In the genomic region with DNA sequence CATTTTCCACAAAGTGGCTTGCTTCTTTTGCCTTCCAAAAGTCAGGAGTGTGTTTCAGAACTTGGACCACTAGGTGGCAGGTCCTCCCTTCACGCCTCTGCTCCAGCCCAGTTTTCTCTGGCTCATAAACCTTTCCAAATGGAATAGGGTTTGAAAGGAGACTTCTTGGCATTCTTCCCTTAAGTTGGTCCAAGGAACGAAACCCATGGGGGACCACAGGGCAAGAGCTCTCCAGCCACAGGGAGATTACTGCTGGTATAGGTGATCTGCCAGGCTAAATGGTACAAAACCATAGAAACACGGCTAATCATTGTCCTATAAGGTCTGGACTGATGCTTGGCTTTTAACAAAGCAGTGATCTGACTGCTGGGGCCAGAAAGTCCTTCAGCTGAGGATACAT, we compare ENCODE assay signal across 7 mouse cellular contexts.
DNase-seq lines count a peak whose midpoint lies in the region; ATAC-seq and TF ChIP-seq lines count a peak whose summit lies in the region.

No protein-coding gene starts in this region.

- peak; percentile 66 for ATAC-seq in midbrain, embryonic 15.5 days (replicated peaks)

- DNase-seq in 3T3-L1 (ENCODE audit: low read depth, low spot score) (peak; percentile 27), adipocyte (ENCODE audit: low spot score) (no peak)
- DNase-seq in cerebellum, postnatal 25 days: peak; percentile 67 to 75
- DNase-seq in heart, postnatal 4 days: peak; percentile 51
- DNase-seq in layer of hippocampus, postnatal 10 days (ENCODE audit: low spot score in 2 of 2): peak; percentile 55 to 73

- peaks cover 16% of the 10 kb centered on the region for H3K36me3 ChIP-seq in E14TG2a.4 (ENCODE audit: insufficient read depth, low read length)
- H3K36me3 ChIP-seq in midbrain, embryonic 15.5 days (replicated peaks): peaks cover 9% of the 10 kb centered on the region; the same call in 1 of the 2 replicates

- H3K27me3 ChIP-seq in E14TG2a.4 (ENCODE audit: insufficient read depth, low read length): no peaks in the 10 kb centered on the region
- no peaks in the 10 kb centered on the region for H3K27me3 ChIP-seq in midbrain, embryonic 15.5 days (replicated peaks)

- no peak overlapping the region for H3K4me2 ChIP-seq in midbrain, embryonic 15.5 days

- H3K4me1 ChIP-seq in E14TG2a.4 (replicated peaks; ENCODE audit: low read depth, low read length): 0 out of 2 replicates have a peak, but pooled peaks cover 2% of the 10 kb centered on the region
- peaks cover 15% of the 10 kb centered on the region for H3K4me1 ChIP-seq in midbrain, embryonic 15.5 days

- H3K9me3 ChIP-seq in E14TG2a.4 (ENCODE audit: low read length): no peaks in the 10 kb centered on the region
- H3K9me3 ChIP-seq in midbrain, embryonic 15.5 days: no peaks in the 10 kb centered on the region

- H3K27ac ChIP-seq in midbrain, embryonic 15.5 days: peak overlapping the region; percentile 49

- no peak overlapping the region for H3K4me3 ChIP-seq in E14TG2a.4 (replicated peaks; ENCODE audit: low read length)
- no peak overlapping the region for H3K4me3 ChIP-seq in midbrain, embryonic 15.5 days

- TF ChIP-seq CTCF in E14TG2a.4 (conservative IDR thresholded peaks at IDR 0.05; ENCODE audit: low read length): peak; percentile 68

- 15% methylated on average over 3 of the region's 3 CpGs for WGBS in midbrain, embryonic 15.5 days

- H3K9ac ChIP-seq in midbrain, embryonic 15.5 days: no peak overlapping the region
